Mouse (Mus musculus) telencephalon, adult 2 months (tissue): Measurements from ENCODE around the gene Arhgap19.

Experiments
- DNase-seq: peaks from one replicate; pipeline ENCODE4 v3.0.0-alpha.2; 2011; ENCODE audit warnings: low read depth, low spot score

Arhgap19 gene

GRCm38 (mm10) chr19:41800451-41800850 is 1.4 kb downstream of the Arhgap19 start:
- no peak for DNase-seq

GRCm38 (mm10) chr19:41797536-41797935 is 4.3 kb downstream of the Arhgap19 start:
- DNase-seq = no peak

- DNase-seq = no peak
Observed at GRCm38 (mm10) chr19:41796789-41797327, 5.0 kb downstream of the Arhgap19 start.

DNA sequence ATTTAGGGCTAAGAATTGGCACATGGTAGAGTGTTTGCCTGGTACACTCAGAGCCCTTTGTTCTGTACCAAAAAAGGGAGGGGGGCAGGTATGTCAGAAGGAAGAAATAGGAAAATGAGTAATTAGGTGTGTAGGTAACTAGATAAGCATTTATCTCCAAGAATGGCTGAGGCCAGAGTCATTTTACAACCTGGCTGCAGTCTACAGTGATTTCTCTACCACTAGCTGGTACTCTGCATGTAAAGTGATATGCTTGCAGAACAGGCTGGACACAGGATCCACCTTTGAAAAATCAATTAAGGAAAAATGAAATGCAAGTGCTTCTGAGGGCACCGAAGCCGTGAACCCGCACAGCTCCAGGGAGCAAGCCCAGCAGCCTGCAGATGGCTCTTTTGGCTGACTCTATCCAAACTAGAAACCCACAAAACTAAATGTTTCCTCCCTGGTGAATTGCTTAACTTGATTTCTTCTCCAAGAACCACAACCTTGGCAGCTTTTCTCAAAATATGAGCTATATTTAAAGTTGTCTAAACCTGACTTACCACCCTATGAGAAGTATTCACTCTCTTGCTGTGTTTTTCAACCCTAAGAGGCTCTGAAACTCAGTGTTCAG is 5.6 kb downstream of the Arhgap19 start:
- DNase-seq = no peak

GRCm38 (mm10) chr19:41794901-41795300 is 6.9 kb downstream of the Arhgap19 start:
- no peak for DNase-seq

- DNase-seq = no peak
Observed at GRCm38 (mm10) chr19:41794017-41794416, 7.8 kb downstream of the Arhgap19 start.

DNA sequence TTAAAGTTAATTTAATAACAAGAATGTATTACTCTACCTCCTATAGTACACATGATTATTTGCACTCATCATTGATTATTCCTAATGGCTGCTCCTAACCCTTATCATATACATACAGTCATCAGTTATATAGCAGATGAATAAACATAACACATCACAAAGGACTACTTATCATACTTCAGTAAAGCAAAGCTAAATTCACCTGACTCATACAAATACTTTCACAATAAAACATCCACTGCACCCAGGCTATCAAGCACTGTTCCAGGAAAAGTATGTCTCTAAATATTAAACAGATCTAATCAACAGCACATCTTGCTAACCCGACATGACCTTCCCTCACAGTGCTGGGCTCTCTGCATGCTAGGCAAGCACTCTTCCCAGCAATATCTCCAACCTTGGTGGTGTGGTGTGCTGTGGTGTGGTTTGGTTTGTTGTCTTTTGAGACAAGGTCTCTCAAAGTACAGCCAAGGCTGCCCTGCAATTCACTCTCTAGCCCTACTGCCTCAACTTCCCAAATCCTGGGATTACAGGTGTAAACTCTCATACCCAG is 8.8 kb downstream of the Arhgap19 start:
- DNase-seq = no peak

- no peak for DNase-seq
Observed at GRCm38 (mm10) chr19:41791384-41791783, 10.5 kb downstream of the Arhgap19 start.

- DNase-seq = no peak
Observed at GRCm38 (mm10) chr19:41789110-41789961, 12.5 kb downstream of the Arhgap19 start.

- DNase-seq = no peak
Observed at GRCm38 (mm10) chr19:41786896-41787295, 15.0 kb downstream of the Arhgap19 start.

DNA sequence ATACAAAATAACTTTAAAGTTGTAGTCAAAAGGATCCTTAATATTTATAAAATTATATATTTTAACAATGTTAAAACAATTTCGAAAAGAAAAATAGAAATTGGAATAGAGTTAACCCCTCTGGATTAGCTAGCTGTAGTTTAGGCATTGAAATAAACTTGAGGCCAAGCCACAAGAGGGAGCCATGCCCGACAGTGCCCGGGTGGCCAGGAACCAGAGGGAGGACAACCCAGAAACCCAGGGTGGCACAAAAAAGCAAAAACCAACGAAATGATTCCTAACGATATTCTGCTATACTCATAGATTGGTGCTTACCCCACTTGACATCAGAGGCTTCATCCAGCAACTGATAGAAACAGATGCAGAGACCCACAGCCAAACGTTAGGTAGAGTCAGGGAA is 24.3 kb downstream of the Arhgap19 start:
- DNase-seq = no peak

- DNase-seq = no peak
Observed at GRCm38 (mm10) chr19:41768711-41769110, 33.1 kb downstream of the Arhgap19 start.

DNA sequence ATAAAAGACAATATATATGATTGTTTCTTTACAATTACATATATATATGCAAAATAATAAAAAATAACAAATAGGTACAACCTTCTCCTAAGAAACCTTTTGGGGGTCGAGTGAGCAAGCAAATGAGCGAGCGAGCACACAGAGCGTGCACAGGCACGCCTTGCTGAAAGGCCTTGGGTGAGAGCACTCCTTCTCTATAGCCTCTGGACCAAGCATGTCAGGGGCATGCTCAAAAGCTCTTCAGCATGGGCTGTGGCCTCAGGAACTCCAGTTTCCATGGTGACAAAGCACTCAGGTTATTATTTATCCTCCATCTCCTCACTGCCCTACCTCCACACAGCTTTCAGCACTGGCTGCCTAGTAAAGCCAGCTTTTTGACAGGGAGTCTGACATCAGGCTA is 35.2 kb downstream of the Arhgap19 start:
- DNase-seq = no peak

GRCm38 (mm10) chr19:41763870-41764660 is 37.8 kb downstream of the Arhgap19 start:
- peak; percentile 75 for DNase-seq

DNA sequence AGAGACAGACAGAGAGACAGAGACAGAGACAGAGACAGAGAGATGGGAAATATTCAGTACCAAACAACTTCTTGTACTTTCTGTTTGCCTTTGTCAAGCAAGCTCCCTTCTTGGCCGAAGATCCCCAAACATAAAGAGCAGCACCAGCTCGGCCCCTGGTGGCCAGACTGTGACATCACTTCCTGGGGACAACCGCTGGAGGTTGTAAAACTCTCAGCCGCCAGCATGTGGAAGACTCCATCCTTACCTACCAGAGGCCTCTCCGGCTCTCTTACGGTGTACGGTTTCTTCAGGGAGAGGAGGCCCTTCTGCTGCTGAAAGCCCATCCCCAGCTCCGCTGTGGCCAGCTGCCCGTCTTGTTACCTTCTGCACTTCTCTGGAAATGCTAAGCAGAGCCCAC is 40.3 kb downstream of the Arhgap19 start:
- DNase-seq = no peak

DNA sequence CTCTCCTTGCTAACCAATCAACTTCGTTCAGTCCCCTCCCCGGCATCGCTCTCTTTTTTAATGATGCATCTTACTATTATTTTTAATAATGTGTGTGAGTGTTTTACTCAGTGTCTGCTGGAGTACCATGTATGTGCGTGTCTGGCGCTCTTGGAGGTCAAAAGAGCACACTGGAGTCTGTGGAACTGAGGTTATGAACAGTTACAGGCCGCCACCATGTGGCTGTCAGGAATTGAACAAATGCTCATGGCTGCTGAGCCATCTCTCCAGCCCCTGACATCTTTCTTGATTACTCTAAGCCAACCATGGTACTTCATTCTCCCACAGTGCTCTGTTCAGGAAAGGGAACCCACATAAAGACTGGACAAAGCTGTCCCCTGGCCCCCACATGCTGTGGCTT is 42.1 kb downstream of the Arhgap19 start:
- no peak for DNase-seq

DNA sequence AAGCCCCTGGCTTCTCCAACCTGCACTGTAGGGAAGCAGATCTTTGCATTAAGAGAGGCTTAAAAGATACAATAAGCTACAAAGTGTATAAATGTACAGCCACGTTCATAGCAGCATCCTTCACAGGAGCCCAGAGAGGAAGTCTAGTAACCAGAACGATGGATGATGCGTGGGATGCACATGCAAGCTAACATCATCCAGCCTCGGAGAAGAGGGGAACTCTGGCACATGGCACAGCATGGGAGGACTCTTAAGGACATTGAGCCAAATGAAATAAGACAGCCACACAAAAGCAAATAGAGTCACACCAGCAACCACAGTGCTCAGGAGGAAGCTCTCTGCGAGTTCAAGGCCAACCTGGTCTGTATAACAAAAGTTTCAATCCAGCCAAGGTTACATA is 42.6 kb downstream of the Arhgap19 start:
- DNase-seq = peak; percentile 61

DNA sequence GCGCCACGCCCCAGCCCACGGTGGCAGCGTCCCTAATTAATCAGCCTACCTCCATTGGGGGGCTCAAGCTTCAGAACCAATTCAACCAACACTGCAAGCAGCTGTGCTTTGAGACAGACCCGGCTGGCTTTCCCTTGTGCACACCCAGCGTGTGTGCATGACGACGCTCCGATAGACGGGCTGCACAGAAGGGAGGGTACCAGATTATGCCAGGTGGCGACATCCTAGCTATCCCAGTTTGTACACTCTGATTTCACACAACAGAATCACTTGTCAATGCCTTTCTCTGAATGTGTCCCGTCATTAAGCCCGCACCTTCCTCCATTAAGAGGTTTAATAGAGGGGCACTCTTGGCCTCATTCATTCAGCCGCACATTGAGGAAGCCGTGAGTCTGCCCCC is 47.1 kb downstream of the Arhgap19 start:
- DNase-seq = no peak

DNA sequence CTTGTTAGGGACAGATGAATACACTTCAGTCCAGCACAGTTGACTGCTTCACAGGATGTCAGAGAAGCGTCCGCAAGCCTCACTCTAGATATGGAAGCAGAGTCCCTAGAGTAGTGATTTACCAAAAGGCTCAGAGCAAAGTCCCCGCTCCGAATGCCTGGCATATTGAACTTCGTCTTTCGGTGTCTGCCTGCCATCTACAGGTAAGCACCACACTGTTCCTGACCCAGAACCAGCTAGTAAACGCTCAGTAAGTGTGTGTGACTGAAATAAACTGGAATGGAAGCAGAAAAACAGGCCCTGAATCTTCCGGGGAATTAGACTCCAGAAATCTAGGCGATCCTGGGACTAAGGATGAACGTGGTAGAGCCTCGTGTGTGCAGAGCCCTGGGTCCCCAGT is 49.9 kb downstream of the Arhgap19 start:
- DNase-seq = no peak

DNA sequence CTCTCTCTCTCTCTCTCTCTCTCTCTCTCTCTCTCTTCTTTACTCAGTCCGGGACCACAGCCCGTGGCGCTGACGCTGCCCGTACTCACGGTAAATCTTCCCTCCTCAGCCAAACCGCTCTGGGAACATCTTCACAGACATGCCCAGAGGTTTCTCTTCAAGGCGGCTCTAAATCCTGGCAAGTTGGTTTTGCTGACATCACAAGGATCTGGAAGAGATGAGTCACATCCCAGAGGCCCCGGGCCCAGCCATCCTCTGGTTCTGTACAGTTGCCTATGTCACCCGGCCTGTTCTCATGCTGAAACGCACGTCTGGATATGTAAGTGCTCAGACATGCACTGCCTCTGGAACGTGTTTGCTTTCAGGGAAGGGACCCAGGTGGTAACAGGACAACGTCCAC is 54.4 kb downstream of the Arhgap19 start:
- DNase-seq = no peak

GRCm38 (mm10) chr19:41745941-41746557 is 55.8 kb downstream of the Arhgap19 start:
- DNase-seq = no peak
